Mouse (Mus musculus): ENCODE measurements around the gene Zfp654.

Zfp654 gene

GRCm38 (mm10) chr16:64852891-64853290 lies 1.4 kb upstream of the Zfp654 start:
- DNase-seq (ENCODE audit: low spot score) = no peak

- peak; percentile 6 for DNase-seq (ENCODE audit: low spot score)
Observed at GRCm38 (mm10) chr16:64852441-64852871, 1.0 kb upstream of the Zfp654 start.

- DNase-seq (ENCODE audit: low spot score) = no peak
Observed at GRCm38 (mm10) chr16:64851085-64851562, 328 bp downstream of the Zfp654 start.

GRCm38 (mm10) chr16:64850287-64851084 lies 966 bp downstream of the Zfp654 start:
- DNase-seq (ENCODE audit: low spot score) = peak; percentile 8

GRCm38 (mm10) chr16:64845947-64846346 lies 5.5 kb downstream of the Zfp654 start:
- no peak for DNase-seq (ENCODE audit: low spot score)

- no peak for DNase-seq (ENCODE audit: low spot score)
Observed at GRCm38 (mm10) chr16:64842374-64842729, 9.1 kb downstream of the Zfp654 start.

DNA sequence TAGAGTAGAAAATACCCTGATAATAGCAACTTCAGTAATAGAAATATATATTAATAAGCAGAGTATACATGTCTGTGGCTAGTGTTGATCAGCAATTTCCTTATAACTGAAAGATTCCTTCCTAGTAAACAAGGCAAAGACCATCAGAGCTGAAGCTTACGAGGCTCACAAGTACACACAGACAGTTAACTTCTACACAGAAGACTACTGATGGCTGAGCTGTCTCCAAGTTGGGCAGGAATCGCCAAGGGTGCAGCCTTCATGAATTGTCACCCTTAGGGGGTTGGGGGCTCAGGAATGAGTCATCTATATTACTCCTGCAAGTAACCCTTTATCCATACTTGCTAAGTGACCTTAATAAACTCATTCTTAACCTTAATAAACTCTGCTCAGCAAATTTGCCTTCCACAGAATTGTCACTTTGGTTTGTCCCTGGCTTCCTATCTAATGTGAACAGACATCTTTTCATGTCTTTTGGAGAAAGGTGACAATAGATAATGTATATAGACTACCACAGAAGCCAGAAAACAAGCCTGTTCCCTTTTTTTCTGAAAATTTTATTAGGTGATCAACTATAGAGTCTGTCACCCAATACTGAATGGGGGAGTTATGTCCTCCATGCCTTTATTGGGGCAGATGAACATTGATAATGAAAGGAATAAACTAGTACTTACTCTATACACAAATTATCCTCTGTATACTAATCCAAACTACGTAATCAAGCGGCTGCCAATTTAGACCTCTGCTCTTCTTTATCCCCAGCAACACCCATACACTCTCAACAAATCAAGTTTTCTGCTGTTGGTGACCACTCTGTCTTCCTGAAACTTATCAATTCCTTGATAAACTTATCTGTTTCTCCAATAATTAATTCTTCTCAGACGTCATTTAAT lies 9.7 kb downstream of the Zfp654 start:
- DNase-seq (ENCODE audit: low spot score) = no peak

- DNase-seq (ENCODE audit: low spot score) = no peak
Observed at GRCm38 (mm10) chr16:64836709-64837108, 14.7 kb downstream of the Zfp654 start.

DNA sequence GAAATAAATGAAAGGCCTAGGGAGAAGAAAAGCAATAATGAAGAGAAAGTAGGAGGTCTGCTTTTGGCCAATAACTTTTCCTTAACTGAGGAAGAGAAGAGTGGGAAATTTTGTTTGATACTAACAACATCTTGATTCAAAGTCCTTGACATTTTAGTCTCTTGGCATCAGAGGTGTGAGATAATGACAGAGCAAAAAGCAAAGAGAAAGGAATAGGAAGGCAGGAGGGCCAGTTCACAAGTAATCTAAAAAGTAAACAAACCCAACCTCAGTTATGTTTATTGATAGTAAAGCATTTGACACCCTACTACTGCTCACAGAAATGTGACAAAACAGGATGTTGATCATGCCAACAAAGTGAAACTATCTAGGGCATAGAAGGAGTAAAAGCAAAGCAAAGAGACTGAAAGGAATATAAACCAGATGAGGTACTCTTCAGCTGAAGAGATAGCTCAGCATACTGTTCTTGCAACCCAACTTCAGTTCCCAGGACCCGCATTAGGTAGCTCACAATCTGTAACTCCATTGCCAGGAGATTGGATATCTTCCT lies 15.4 kb downstream of the Zfp654 start:
- DNase-seq (ENCODE audit: low spot score) = no peak

GRCm38 (mm10) chr16:64830291-64830690 lies 21.2 kb downstream of the Zfp654 start:
- no peak for DNase-seq (ENCODE audit: low spot score)

- no peak for DNase-seq (ENCODE audit: low spot score)
Observed at GRCm38 (mm10) chr16:64824474-64824873, 27.0 kb downstream of the Zfp654 start.

GRCm38 (mm10) chr16:64823890-64824289 lies 27.6 kb downstream of the Zfp654 start:
- no peak for DNase-seq (ENCODE audit: low spot score)

DNA sequence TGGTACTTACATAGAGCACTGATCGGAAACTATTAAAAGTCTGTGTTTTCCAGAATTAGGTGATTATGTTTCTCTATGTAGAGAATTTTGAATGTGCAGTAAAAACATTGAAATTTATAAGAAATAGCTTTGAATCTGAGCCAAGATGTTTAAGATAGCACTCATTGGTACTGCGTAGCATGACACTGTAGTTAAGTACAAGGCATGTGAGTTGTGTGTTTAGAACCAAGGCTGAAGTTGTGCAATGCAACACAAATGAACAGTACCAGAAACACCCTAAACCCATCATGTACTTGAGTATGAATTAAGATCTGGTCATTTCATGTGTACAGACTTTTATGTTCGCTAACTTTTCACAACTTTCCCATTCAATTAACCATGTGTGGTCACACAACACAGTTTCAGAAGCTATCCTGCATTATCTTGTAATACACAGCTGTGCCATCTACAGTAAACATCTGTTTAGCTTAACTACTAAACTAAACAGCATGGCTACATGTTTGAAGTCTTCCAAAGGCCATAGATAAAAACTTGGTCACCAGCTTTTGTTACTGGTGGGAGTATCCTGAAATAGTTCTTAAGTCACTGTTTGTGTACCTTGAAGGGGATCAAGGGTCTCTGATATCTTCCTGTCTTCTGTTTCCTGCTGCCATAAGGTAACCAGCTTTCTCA lies 34.2 kb downstream of the Zfp654 start:
- DNase-seq (ENCODE audit: low spot score) = no peak

DNA sequence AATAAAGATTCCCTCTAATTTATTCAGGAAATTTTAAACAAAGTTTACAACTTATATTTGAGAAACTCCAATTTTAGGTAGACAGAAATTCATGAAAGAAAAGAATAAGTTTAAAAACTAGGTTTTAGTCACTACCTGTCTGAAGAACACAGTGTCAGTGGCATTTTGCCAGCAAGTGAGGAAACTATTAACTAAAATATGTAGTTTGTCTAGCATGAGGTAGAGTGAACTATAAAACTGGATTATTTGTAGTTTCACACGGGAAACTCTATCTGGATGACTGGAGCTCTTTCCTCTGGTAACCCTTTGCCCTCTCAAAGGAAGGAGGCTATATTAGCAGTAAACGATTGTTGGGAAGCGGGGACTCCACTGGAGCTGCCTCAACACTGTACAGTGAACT lies 48.4 kb downstream of the Zfp654 start:
- no peak for DNase-seq (ENCODE audit: low spot score)

GRCm38 (mm10) chr16:64801638-64802037 lies 49.8 kb downstream of the Zfp654 start:
- DNase-seq (ENCODE audit: low spot score) = no peak

DNA sequence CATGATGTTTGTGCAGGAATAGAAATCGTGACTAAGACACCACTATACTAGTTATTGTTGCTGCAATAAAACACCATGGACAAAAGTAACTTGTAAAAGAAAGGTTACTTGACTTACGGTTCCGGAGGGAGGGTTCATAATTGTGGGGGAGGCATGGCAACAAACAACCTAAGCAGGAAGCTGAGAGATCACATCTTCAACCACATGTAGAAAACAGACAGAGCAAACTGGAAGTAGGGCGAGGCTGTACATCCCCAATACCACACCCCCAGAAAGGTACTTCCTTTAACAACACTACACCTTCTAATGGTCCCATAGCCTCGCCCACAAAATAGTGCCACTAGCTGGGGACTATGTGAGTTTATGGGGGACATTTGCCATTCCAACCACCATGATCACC lies 51.1 kb downstream of the Zfp654 start:
- DNase-seq (ENCODE audit: low spot score) = no peak

DNA sequence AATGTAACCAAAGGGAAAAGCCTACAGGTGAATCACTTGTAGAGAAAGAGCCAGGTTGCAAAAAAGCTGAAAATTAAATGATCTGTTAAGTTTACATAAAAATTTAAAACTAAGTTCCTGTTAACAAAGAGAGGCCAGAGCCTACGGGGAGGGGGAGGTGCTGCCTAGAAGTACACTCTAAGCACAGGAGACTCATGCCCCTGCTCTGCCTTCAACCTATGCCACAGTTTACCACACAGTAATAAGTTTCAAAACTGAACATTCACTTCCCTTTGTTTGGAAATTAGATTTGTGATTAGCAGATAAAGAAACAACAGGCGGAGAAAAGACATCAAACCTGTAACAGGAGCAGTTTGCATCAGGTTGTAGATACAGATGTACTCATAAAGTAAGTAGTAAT lies 56.6 kb downstream of the Zfp654 start:
- no peak for DNase-seq (ENCODE audit: low spot score)

- no peak for DNase-seq (ENCODE audit: low spot score)
Observed at GRCm38 (mm10) chr16:64789706-64790105, 61.7 kb downstream of the Zfp654 start.

- DNase-seq (ENCODE audit: low spot score) = no peak
Observed at GRCm38 (mm10) chr16:64775516-64775915, 75.9 kb downstream of the Zfp654 start.

GRCm38 (mm10) chr16:64771431-64771818 lies 80.0 kb downstream of the Zfp654 start:
- no peak for DNase-seq (ENCODE audit: low spot score)

DNA sequence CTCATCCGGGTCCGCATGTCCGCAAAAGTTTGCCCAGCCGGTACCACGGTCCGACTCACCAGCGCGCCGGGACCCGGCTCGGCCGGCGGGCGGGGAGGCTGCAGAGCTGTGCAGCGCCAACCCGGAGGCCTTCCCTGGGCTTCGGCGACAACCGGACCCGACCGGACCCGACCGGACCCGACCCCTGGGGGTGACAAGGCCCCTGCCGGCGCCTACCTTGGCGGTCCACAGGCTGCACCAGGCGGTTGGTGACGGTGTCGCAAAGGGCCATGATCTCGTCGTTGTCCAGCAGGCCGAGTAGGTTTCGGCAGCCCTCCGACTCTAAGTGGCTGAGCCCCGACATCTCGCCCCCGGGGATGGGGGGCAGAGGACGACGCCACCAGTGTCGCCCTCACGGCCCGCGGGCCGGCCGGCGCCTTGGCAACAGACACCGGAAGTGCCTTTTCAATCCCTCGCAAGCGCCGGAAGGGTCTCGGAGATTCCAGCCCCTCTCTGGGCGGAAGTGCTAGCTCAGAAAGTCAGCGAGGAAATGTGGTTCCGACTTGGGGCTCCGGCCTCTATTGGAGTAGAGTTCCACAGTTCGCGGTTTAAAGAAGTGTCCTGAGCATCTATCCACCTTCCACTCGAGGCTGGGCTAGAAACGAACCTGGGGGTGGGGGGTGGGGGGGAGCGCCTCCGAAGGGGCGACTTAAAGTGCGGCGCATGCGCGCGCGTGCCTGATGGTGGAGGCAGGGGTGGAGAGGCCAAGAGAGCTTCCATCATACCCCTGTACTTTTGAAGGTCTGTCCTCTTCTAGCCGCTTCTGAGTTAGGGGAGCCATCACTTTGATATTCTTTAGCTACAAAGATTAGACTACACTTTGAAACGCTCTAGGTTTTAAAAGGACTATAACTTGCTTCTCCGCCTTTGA lies 80.7 kb downstream of the Zfp654 start, which contains the start of gene 4930453N24Rik:
Gene 4930453N24Rik, minus strand, starts transcription at position 641 of the 910 bp plus-strand sequence.
- DNase-seq (ENCODE audit: low spot score) = peak; percentile 72
